Mouse (Mus musculus): ENCODE data around the gene Elof1.

Elof1 gene

DNA sequence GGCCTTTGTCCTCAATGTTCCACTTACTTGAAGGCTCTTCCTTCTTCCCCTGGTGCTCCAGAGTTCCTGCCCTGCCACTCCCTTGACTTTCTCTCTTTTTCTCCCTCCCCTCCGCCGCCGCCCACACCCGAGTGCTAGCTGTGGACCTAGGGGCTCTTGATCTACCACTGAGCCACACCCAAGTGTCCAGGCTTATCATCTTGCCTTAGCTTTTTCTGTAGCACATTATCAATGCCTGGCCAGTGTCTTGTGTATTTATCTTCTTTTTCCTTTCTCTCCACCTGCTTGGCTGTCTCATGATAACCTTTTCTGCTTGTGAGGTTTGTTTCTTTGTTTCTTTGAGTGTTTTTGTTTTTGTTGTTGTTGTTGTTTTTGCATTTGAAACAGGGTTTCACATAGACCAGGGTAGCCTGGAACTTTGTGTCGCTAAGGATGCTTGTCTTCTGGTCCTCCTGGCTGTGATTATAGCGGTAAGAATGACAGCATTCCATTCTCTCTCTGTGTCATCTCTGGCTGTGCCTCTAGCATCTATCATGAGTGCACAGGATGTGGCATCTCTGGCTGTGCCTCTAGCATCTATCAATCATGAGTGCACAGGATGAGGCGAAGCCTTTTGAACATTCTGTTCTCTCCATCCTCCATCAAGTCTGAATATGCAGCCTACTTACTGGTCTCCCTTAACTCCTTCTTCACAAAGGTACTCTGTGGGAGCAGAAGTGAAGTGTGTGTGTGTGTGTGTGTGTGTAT, 18.8 kb upstream of the Elof1 start, which contains the start of gene Acp5:
Acp5 (minus strand) TSS at position 68 of the 747 bp plus-strand sequence.
- no peak for DNase-seq

- no peak for DNase-seq
Observed at GRCm38 (mm10) chr9:22134988-22135643, 18.1 kb upstream of the Elof1 start.

DNA sequence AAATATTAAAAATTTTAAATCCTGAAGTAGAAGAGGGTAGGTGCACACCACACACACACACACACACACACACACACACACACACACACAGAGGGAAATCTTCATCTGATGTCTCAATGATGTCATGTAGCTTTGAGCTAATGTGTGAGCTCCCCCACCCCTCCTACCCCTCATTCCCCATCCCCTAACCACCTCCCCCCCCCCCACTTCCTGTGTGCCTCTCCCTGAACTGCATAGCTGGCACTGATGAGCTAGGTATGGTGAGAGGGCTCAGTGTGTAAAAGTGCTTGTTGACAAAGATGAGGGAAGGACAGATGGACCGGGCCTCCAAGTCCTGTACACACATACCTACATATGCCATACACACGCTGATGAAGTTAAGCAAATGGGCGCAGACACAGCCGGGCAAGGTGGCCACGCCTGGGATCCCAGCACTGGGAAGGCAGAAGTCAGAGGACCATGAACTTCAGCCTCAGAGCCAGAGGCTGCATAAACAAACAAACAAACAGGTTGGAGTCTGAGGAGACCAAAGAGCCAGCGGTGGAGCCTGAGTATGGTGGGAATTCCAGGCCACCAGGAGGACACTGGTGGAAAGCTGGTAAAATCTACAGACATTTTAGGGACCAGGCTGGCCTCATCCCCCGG, 17.4 kb upstream of the Elof1 start:
- DNase-seq: no peak

DNA sequence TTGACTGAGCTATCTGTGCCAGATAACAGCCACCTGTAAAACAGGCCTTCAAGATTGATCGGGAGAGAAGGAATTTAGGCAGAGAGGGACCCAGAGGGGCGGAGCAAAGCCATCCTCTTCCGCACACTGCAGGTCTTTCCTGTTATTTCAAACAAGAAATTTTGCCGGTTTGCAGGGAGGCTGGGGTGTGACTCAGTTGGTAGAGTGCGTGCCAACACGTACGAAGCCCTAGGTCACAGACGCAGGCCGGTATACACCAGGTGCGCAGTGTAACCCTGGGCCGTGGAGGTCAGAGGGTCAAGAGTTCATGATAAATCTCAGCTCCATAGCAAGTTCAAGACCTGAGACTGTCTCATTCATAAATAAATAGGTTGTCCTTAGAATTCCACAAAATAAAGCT, 15.2 kb upstream of the Elof1 start:
- DNase-seq: no peak

GRCm38 (mm10) chr9:22131226-22131981, 14.4 kb upstream of the Elof1 start:
- no peak for DNase-seq

GRCm38 (mm10) chr9:22125246-22126027, 8.5 kb upstream of the Elof1 start:
- DNase-seq: no peak

DNA sequence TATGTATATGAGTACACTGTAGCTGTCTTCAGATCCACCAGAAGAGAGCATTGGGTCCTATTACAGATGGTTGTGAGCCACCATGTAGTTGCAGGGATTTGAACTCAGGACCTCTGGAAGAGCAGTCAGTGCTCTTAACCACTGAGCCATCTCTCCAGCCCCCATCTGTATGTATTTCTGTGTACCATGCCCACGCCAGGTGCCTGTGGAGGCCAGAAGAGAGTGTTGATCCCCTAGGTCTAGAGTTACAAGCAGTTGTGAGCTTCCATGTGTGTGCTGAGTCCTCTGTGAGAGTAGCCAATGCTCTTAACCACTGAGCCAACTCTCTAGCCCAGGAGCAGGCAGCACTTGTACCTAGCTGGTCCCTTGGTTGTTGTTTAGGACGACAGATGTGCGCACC, 7.2 kb upstream of the Elof1 start:
- no peak for DNase-seq

DNA sequence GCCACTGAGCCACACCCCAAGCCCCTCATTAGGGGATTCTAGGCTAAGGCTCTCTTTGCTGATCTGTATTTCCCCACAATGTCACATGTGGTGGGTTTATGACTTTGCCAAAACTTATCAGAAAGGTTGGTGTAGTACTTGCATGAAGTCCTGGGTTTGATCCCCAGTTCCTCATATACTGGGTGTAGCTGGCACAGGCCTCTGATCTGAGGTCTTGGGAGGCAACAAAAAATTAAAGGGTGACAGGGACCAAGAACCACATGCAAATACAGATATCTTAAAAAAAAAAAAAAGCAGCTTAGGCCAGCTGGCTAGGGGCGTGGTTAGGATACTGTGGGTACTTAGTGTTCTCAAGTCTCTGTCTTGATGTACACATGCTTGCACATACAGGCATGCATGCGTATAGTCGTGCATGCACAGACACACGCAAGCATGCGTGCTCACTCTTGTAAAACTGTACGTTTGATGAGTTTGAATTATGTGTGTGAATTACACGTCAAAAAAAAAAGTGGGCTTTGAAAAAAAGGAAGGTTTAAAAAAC, 6.2 kb upstream of the Elof1 start:
- DNase-seq: no peak

GRCm38 (mm10) chr9:22122005-22122404, 5.0 kb upstream of the Elof1 start:
- no peak for DNase-seq

GRCm38 (mm10) chr9:22121545-22121944, 4.6 kb upstream of the Elof1 start:
- no peak for DNase-seq

DNA sequence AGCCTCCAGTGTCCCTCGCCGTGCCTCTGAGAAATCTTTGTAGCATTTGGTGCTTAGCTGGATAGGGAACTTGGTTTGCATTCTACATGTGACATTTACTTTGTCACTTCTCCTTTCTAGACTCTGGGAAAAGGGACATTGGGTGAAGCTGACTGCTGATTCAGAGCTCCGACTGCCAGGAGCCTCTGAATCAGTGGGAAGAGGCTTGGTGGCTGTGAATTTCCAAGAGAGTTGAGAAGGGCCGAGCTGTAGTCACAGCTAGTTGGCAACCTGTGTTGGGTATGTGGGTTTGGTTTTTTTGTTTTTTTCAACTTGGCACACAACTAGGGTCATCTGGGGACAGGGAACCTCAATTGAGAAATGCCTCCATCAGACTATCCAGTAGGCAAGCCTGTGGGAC, 2.6 kb upstream of the Elof1 start:
- DNase-seq: peak; percentile 56

- DNase-seq: peak; percentile 62
Observed at GRCm38 (mm10) chr9:22117754-22118456, 933 bp upstream of the Elof1 start.

- DNase-seq: no peak
Observed at GRCm38 (mm10) chr9:22116086-22116485, 886 bp downstream of the Elof1 start.

- no peak for DNase-seq
Observed at GRCm38 (mm10) chr9:22115635-22116034, 1.3 kb downstream of the Elof1 start.

GRCm38 (mm10) chr9:22108194-22108593, 8.8 kb downstream of the Elof1 start:
- DNase-seq: no peak

DNA sequence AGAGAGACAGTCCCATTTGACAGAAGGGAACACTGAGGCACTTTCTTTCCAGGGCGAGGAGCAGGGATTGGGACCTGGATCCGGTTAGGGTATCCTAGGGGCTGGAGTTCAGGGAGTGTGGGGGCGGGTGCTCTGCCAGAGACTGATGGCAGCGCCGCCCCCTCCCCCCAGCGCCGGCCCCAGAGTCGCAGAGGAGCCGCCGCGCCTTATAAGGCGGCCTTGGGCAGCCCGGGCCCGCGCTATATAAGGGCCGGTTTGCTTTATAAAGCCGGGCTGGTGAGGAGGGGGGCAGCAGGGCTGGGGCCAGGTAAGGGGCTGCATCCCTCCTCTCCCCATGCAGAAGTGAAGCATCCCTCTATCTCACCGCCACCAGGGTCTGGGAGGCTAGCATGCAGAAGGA, 17.1 kb downstream of the Elof1 start:
- no peak for DNase-seq

GRCm38 (mm10) chr9:22098993-22099696, 17.8 kb downstream of the Elof1 start, which contains the start of gene Cnn1:
TSS of gene Cnn1 (plus strand) at chr9:22099216.
- DNase-seq: no peak

- DNase-seq: peak; percentile 62
Observed at GRCm38 (mm10) chr9:22095854-22096307, 21.1 kb downstream of the Elof1 start.

GRCm38 (mm10) chr9:22092746-22093145, 24.2 kb downstream of the Elof1 start:
- DNase-seq: no peak

DNA sequence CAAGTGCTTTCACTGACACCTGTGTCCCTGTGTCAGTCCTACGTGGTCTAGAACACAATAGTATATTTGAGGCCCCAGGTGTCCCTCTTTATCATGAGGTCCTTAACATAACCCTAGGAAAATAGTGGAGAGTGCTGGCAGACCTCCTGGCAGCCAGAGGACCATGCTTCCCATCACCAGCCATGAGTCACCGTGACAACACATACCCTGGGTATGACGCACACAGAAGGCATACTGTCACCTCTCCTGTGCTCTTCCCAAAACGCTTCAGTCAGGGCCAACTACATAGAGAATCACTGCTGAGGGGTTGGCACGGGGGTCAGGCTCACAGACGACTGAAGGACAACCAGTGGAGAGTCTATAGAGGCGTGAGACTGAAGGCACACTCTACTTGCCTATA, 27.0 kb downstream of the Elof1 start:
- DNase-seq: no peak

DNA sequence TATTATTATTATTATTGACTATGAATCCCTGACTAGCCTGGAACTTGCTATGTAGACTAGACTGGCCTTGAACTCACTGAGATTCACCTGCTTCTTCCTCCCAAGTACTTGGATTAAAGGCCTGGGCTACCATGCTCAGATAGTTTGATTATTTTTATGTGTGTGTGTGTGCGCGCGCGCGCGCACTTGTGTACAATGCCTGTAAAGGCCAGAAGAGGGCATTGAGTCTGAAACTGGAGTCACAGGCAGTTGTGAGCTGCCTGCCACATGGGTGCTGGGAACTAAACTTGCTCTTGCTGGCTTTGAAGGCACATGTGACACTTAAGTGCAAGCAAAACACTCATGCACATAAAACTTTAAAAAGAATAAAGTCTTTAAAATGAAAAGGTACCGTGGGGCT, 27.7 kb downstream of the Elof1 start:
- no peak for DNase-seq

All from layer of hippocampus, adult 9-11 months (tissue).